Mouse (Mus musculus) cerebellum, postnatal 14 days (tissue): ENCODE data around the gene Lrrc14b.

ENCODE experiments used
- DNase-seq, 2 experiments: peaks; one replicate each; pipeline ENCODE4 v3.0.0; 2021; ENCODE audit warnings: mixed read lengths in 2 of 2

Lrrc14b gene

GRCm38 (mm10) chr13:74363859-74364235 lies at the start of gene Lrrc14b:
Gene Lrrc14b (minus strand): TSS chr13:74364005.
- peak; percentile 36 to 47 for DNase-seq

- no peak for DNase-seq
Observed at GRCm38 (mm10) chr13:74399298-74399839, 35.6 kb upstream of the Lrrc14b start, which contains the start of gene Ftl1-ps1. Gene Ftl1-ps1 (plus strand): TSS chr13:74399694.

- DNase-seq = peak in 1 of 2 experiments; percentile 20
Observed at GRCm38 (mm10) chr13:74391156-74391555, 27.4 kb upstream of the Lrrc14b start.

- peak; percentile 75 to 82 for DNase-seq
Observed at GRCm38 (mm10) chr13:74390371-74390990, 26.7 kb upstream of the Lrrc14b start, which contains the start of gene Zfp72. Gene Zfp72 (minus strand): TSS chr13:74390836.

- no peak for DNase-seq
Observed at GRCm38 (mm10) chr13:74389730-74390129, 25.9 kb upstream of the Lrrc14b start.

- DNase-seq = no peak
Observed at GRCm38 (mm10) chr13:74382289-74382688, 18.5 kb upstream of the Lrrc14b start.

- DNase-seq = peak; percentile 24 to 28
Observed at GRCm38 (mm10) chr13:74381533-74382276, 17.9 kb upstream of the Lrrc14b start.

GRCm38 (mm10) chr13:74363176-74363858 lies 488 bp downstream of the Lrrc14b start:
- no peak for DNase-seq

- DNase-seq = no peak
Observed at GRCm38 (mm10) chr13:74362218-74362617, 1.6 kb downstream of the Lrrc14b start.

GRCm38 (mm10) chr13:74356491-74356890 lies 7.3 kb downstream of the Lrrc14b start:
- DNase-seq = no peak

GRCm38 (mm10) chr13:74350435-74350906 lies 13.3 kb downstream of the Lrrc14b start:
- DNase-seq = no peak

- peak; percentile 98 for DNase-seq
Observed at GRCm38 (mm10) chr13:74349566-74350434, 14.0 kb downstream of the Lrrc14b start, which contains the start of the genes Sdha and Ccdc127. Gene Sdha (minus strand): TSS chr13:74350280. Gene Ccdc127 (plus strand): TSS chr13:74350309.

GRCm38 (mm10) chr13:74341036-74341435 lies 22.8 kb downstream of the Lrrc14b start:
- peak; percentile 55 to 64 for DNase-seq

- no peak for DNase-seq
Observed at GRCm38 (mm10) chr13:74329321-74329720, 34.5 kb downstream of the Lrrc14b start.

- peak; percentile 83 to 90 for DNase-seq
Observed at GRCm38 (mm10) chr13:74317170-74317849, 46.5 kb downstream of the Lrrc14b start, which contains the start of gene Pdcd6. Gene Pdcd6 (minus strand): TSS chr13:74317580.

GRCm38 (mm10) chr13:74316789-74317169 lies 47.0 kb downstream of the Lrrc14b start:
- no peak for DNase-seq

GRCm38 (mm10) chr13:74316386-74316785 lies 47.4 kb downstream of the Lrrc14b start:
- no peak for DNase-seq

- no peak for DNase-seq
Observed at GRCm38 (mm10) chr13:74314616-74315015, 49.2 kb downstream of the Lrrc14b start.
